Mouse (Mus musculus): ENCODE results near the gene Olfr461. TPM values are rescaled to one million over a fixed set of nuclear protein-coding genes. Genes with fewer than 3 reads are reported as not detected.
"Not testable (repeated sequence)": the region's sequence is repeated elsewhere in the genome, so short reads cannot be mapped to it uniquely, and the experiment has no call there.

Olfr461 gene
- not detected in 2 replicates for total RNA-seq (2017)

GRCm38 (mm10) chr6:40554950-40555349, at the start of gene Olfr461:
Olfr461 (minus strand) TSS chr6:40555050.
- no peak for ATAC-seq (replicated peaks; ENCODE audit: low read depth, poor library complexity, severe bottlenecking)

GRCm38 (mm10) chr6:40598546-40598945, 43.7 kb upstream of the Olfr461 start:
- not testable (repeated sequence) for ATAC-seq (replicated peaks; ENCODE audit: low read depth, poor library complexity, severe bottlenecking)

GRCm38 (mm10) chr6:40594804-40595550, 40.1 kb upstream of the Olfr461 start:
- ATAC-seq (replicated peaks; ENCODE audit: low read depth, poor library complexity, severe bottlenecking) = peak; percentile 91

- ATAC-seq (replicated peaks; ENCODE audit: low read depth, poor library complexity, severe bottlenecking) = peak; percentile 49
These were observed 33.5 kb upstream of the Olfr461 start for GRCm38 (mm10) chr6:40588346-40588745.

GRCm38 (mm10) chr6:40585645-40586044, 30.8 kb upstream of the Olfr461 start, which contains the start of gene Clec5a:
Clec5a (minus strand) TSS chr6:40585821.
- peak; percentile 59 for ATAC-seq (replicated peaks; ENCODE audit: low read depth, poor library complexity, severe bottlenecking)

GRCm38 (mm10) chr6:40584336-40584735, 29.5 kb upstream of the Olfr461 start:
- peak; percentile 79 for ATAC-seq (replicated peaks; ENCODE audit: low read depth, poor library complexity, severe bottlenecking)

GRCm38 (mm10) chr6:40576305-40576704, 21.5 kb upstream of the Olfr461 start:
- ATAC-seq (replicated peaks; ENCODE audit: low read depth, poor library complexity, severe bottlenecking) = peak; percentile 85

- peak; percentile 72 for ATAC-seq (replicated peaks; ENCODE audit: low read depth, poor library complexity, severe bottlenecking)
These were observed 18.8 kb upstream of the Olfr461 start for GRCm38 (mm10) chr6:40573618-40574017.

GRCm38 (mm10) chr6:40569187-40569586, 14.3 kb upstream of the Olfr461 start, which contains the start of gene Olfr460:
Olfr460 (plus strand) TSS chr6:40569487.
- ATAC-seq (replicated peaks; ENCODE audit: low read depth, poor library complexity, severe bottlenecking) = no peak

GRCm38 (mm10) chr6:40544690-40545089, 10.2 kb downstream of the Olfr461 start:
- 0 out of 2 replicates have a peak, but pooled peaks have one; percentile 32 for ATAC-seq (replicated peaks; ENCODE audit: low read depth, poor library complexity, severe bottlenecking)

GRCm38 (mm10) chr6:40519408-40519807, 35.4 kb downstream of the Olfr461 start, which contains the start of gene Prss37:
Prss37 (minus strand) TSS chr6:40519508.
- no peak for ATAC-seq (replicated peaks; ENCODE audit: low read depth, poor library complexity, severe bottlenecking)

GRCm38 (mm10) chr6:40493229-40493628, 61.6 kb downstream of the Olfr461 start, which contains the start of gene Tas2r108:
Tas2r108 (plus strand) TSS chr6:40493529.
- ATAC-seq (replicated peaks; ENCODE audit: low read depth, poor library complexity, severe bottlenecking) = no peak

Other genes starting within 250 kb of the Olfr461 start
- 44.6 and 56.2 TPM in 2 replicates for gene Agk, start 229.9 kb downstream of the Olfr461 start, total RNA-seq (2017)
- gene E330009J07Rik, start 118.9 kb downstream of the Olfr461 start, total RNA-seq (2017) = 4.1 and 6.6 TPM in 2 replicates
- gene Wee2, start 116.0 kb downstream of the Olfr461 start, total RNA-seq (2017) = not detected in 2 replicates
- 133 and 134 TPM in 2 replicates for gene Ssbp1, start 83.7 kb downstream of the Olfr461 start, total RNA-seq (2017)
- not detected in 2 replicates for gene Tas2r137, start 63.8 kb downstream of the Olfr461 start, total RNA-seq (2017)
- not detected in 2 replicates for gene Tas2r108, start 61.5 kb downstream of the Olfr461 start, total RNA-seq (2017)
- not detected in 2 replicates for gene Prss37, start 35.5 kb downstream of the Olfr461 start, total RNA-seq (2017)
- not detected in 2 replicates for gene Olfr460, start 14.4 kb upstream of the Olfr461 start, total RNA-seq (2017)
- 4.2 and 6.4 TPM in 2 replicates for gene Clec5a, start 30.8 kb upstream of the Olfr461 start, total RNA-seq (2017)
- not detected in 2 replicates for gene Tas2r138, start 58.3 kb upstream of the Olfr461 start, total RNA-seq (2017)
- gene Mgam, start 73.8 kb upstream of the Olfr461 start, total RNA-seq (2017) = 0.14 and 1.1 TPM in 2 replicates